Mouse (Mus musculus) heart, postnatal 0 days (tissue): Measurements from ENCODE around the gene Mmp19.

Source experiments
- CTCF ChIP-seq: IDR thresholded peaks from 2 replicates; pipeline ENCODE4 v1.5.1; 2016; ENCODE audit warnings: antibody characterized with exemption, control low read depth, low read depth
- EP300 ChIP-seq: IDR thresholded peaks from 2 replicates; pipeline ENCODE4 v1.6.1; 2016; ENCODE audit warnings: antibody characterized with exemption, low read depth

DNA sequence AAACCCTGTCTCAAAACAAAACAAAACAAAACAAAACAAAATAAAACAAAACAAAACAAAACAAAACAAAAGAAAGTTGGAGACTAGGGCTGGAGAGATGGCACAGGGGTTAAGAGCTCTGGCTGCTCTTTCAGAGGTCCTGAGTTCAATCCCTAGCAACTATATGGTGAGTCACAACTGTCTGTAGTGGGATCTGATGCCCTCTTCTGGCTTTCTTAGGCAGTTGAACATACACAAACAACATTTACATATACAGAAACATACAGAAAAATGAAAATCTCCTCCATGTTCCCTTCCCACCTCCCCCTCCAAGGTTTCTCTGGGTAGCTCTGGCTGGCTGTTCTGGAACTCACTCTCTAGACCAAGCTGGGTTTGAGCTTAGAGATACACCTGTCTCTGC lies 1.3 kb downstream of the Mmp19 start:
- TF ChIP-seq CTCF (no peak), EP300 (no peak)
